Mouse (Mus musculus): ENCODE measurements at regions not wholly inside any gene's neighbourhood (a gene's known extent, or its start where the extent isn't known, plus 50 kb on each side); places are given as distances from the start of the nearest gene placed in this dataset.

- no peak for ATAC-seq (ENCODE audit: low FRiP score)
These were observed 156.7 kb upstream of the Gm5148 start for GRCm38 (mm10) chr3:37881016-37881415.

GRCm38 (mm10) chr3:37879056-37879455 is 154.8 kb upstream of the Gm5148 start:
- no peak overlapping the region for H3K4me2 ChIP-seq
- no peak overlapping the region for H3K4me3 ChIP-seq
- peaks cover 16% of the 10 kb centered on the region; the same call in 1 of the 2 replicates for H3K4me1 ChIP-seq (replicated peaks)
- H3K36me3 ChIP-seq, result no peaks in the 10 kb centered on the region
- 66% methylated on average over 6 of the region's 6 CpGs for WGBS
- no peak overlapping the region for H3K9ac ChIP-seq
- no peaks in the 10 kb centered on the region for H3K9me3 ChIP-seq
- no peak for ATAC-seq (ENCODE audit: low FRiP score)
- H3K27ac ChIP-seq, result no peak overlapping the region
- 0 out of 2 replicates have a peak, but pooled peaks cover 5% of the 10 kb centered on the region for H3K27me3 ChIP-seq

More at GRCm38 (mm10) chr3:37881016-37881415, 156.7 kb upstream of the Gm5148 start:
- Histone ChIP-seq H3K4me3 (no peak overlapping the region), H3K36me3 (no peaks in the 10 kb centered on the region), H3K27me3 (0 out of 2 replicates have a peak, but pooled peaks cover 5% of the 10 kb centered on the region), H3K4me2 (no peak overlapping the region), H3K4me1 (replicated peaks) (peaks cover 5% of the 10 kb centered on the region; the same call in 1 of the 2 replicates), H3K27ac (no peak overlapping the region), H3K9ac (no peak overlapping the region), H3K9me3 (no peaks in the 10 kb centered on the region)
- WGBS, result 84% methylated on average over 2 of the region's 2 CpGs

GRCm38 (mm10) chr3:37876016-37876765 is 151.9 kb upstream of the Gm5148 start:
- WGBS, result 83% methylated on average over 13 of the region's 13 CpGs
- no peaks in the 10 kb centered on the region for H3K36me3 ChIP-seq
- H3K27ac ChIP-seq, result peak overlapping the region; percentile 26; the same call in 1 of the 2 replicates

GRCm38 (mm10) chr3:37875331-37876015 is 151.2 kb upstream of the Gm5148 start:
- 0 out of 2 replicates have a peak overlapping the region, but pooled peaks have one; percentile 13 for H3K27ac ChIP-seq
- 40% methylated on average over 6 of the region's 6 CpGs for WGBS
- ATAC-seq (ENCODE audit: low FRiP score), result peak; percentile 81; the same call in 1 of the 2 replicates

More at GRCm38 (mm10) chr3:37876016-37876765, 151.9 kb upstream of the Gm5148 start:
- ATAC-seq (ENCODE audit: low FRiP score), result no peak
- Histone ChIP-seq H3K4me1 (replicated peaks) (peaks cover 16% of the 10 kb centered on the region; the same call in 1 of the 2 replicates), H3K27me3 (no peaks in the 10 kb centered on the region; the same call in 1 of the 2 replicates), H3K9ac (no peak overlapping the region), H3K4me2 (no peak overlapping the region), H3K4me3 (no peak overlapping the region), H3K9me3 (no peaks in the 10 kb centered on the region)

GRCm38 (mm10) chr3:37874864-37875263 is 150.6 kb upstream of the Gm5148 start:
- H3K4me3 ChIP-seq, result no peak overlapping the region
- H3K4me2 ChIP-seq, result no peak overlapping the region
- ATAC-seq (ENCODE audit: low FRiP score), result no peak
- H3K36me3 ChIP-seq, result no peaks in the 10 kb centered on the region
- H3K4me1 ChIP-seq (replicated peaks), result peaks cover 16% of the 10 kb centered on the region; the same call in 1 of the 2 replicates
- no peaks in the 10 kb centered on the region for H3K9me3 ChIP-seq
- 87% methylated on average over 6 of the region's 6 CpGs for WGBS
- H3K9ac ChIP-seq, result no peak overlapping the region
- H3K27me3 ChIP-seq, result no peaks in the 10 kb centered on the region; the same call in 1 of the 2 replicates
- H3K27ac ChIP-seq, result 0 out of 2 replicates have a peak overlapping the region, but pooled peaks have one; percentile 9

More at GRCm38 (mm10) chr3:37875331-37876015, 151.2 kb upstream of the Gm5148 start:
- Histone ChIP-seq H3K4me2 (no peak overlapping the region), H3K4me1 (replicated peaks) (peaks cover 16% of the 10 kb centered on the region; the same call in 1 of the 2 replicates), H3K9ac (no peak overlapping the region), H3K4me3 (no peak overlapping the region), H3K9me3 (no peaks in the 10 kb centered on the region), H3K36me3 (no peaks in the 10 kb centered on the region), H3K27me3 (no peaks in the 10 kb centered on the region; the same call in 1 of the 2 replicates)

- Histone ChIP-seq H3K4me3 (no peak overlapping the region), H3K27me3 (no peaks in the 10 kb centered on the region; the same call in 1 of the 2 replicates), H3K27ac (no peak overlapping the region), H3K9ac (no peak overlapping the region), H3K4me2 (no peak overlapping the region), H3K36me3 (no peaks in the 10 kb centered on the region), H3K4me1 (replicated peaks) (peaks cover 16% of the 10 kb centered on the region; the same call in 1 of the 2 replicates), H3K9me3 (no peaks in the 10 kb centered on the region)
- 93% methylated on average over 1 of the region's 1 CpGs for WGBS
- no peak for ATAC-seq (ENCODE audit: low FRiP score)
These were observed 150.1 kb upstream of the Gm5148 start for GRCm38 (mm10) chr3:37874346-37874745.

- Histone ChIP-seq H3K4me2 (no peak overlapping the region), H3K9ac (no peak overlapping the region), H3K36me3 (no peaks in the 10 kb centered on the region), H3K4me1 (replicated peaks) (peaks cover 16% of the 10 kb centered on the region; the same call in 1 of the 2 replicates), H3K27me3 (no peaks in the 10 kb centered on the region; the same call in 1 of the 2 replicates), H3K27ac (no peak overlapping the region), H3K9me3 (no peaks in the 10 kb centered on the region), H3K4me3 (no peak overlapping the region)
- 87% methylated on average over 3 of the region's 3 CpGs for WGBS
- ATAC-seq (ENCODE audit: low FRiP score), result no peak
These were observed 148.0 kb upstream of the Gm5148 start for GRCm38 (mm10) chr3:37872329-37872728.

GRCm38 (mm10) chr3:37871076-37871475 is 146.8 kb upstream of the Gm5148 start:
- H3K9ac ChIP-seq, result no peak overlapping the region
- H3K27me3 ChIP-seq, result no peaks in the 10 kb centered on the region; the same call in 1 of the 2 replicates
- H3K36me3 ChIP-seq, result no peaks in the 10 kb centered on the region
- ATAC-seq (ENCODE audit: low FRiP score), result no peak
- H3K4me3 ChIP-seq, result no peak overlapping the region
- peaks cover 12% of the 10 kb centered on the region; the same call in 1 of the 2 replicates for H3K4me1 ChIP-seq (replicated peaks)
- H3K27ac ChIP-seq, result no peak overlapping the region
- WGBS, result 70% methylated on average over 4 of the region's 4 CpGs
- no peak overlapping the region for H3K4me2 ChIP-seq
- no peaks in the 10 kb centered on the region for H3K9me3 ChIP-seq

GRCm38 (mm10) chr3:37868454-37868853 is 144.2 kb upstream of the Gm5148 start:
- no peak for ATAC-seq (ENCODE audit: low FRiP score)
- Histone ChIP-seq H3K4me1 (replicated peaks) (no peaks in the 10 kb centered on the region), H3K9ac (no peak overlapping the region), H3K9me3 (no peaks in the 10 kb centered on the region), H3K4me2 (no peak overlapping the region), H3K27me3 (no peaks in the 10 kb centered on the region; the same call in 1 of the 2 replicates), H3K36me3 (no peaks in the 10 kb centered on the region), H3K27ac (no peak overlapping the region), H3K4me3 (no peak overlapping the region)
- WGBS, result 71% methylated on average over 4 of the region's 4 CpGs

GRCm38 (mm10) chr3:37862756-37863155 is 138.5 kb upstream of the Gm5148 start:
- peaks cover 6% of the 10 kb centered on the region; the same call in 1 of the 2 replicates for H3K4me1 ChIP-seq (replicated peaks)
- no peaks in the 10 kb centered on the region for H3K36me3 ChIP-seq
- no peak overlapping the region for H3K4me2 ChIP-seq
- 90% methylated on average over 9 of the region's 9 CpGs for WGBS
- ATAC-seq (ENCODE audit: low FRiP score), result no peak
- no peak overlapping the region for H3K9ac ChIP-seq
- no peaks in the 10 kb centered on the region for H3K9me3 ChIP-seq
- H3K4me3 ChIP-seq, result no peak overlapping the region
- no peaks in the 10 kb centered on the region for H3K27me3 ChIP-seq
- no peak overlapping the region for H3K27ac ChIP-seq

- no peak overlapping the region for H3K4me2 ChIP-seq
- H3K27ac ChIP-seq, result no peak overlapping the region
- peaks cover 6% of the 10 kb centered on the region; the same call in 1 of the 2 replicates for H3K4me1 ChIP-seq (replicated peaks)
- H3K9me3 ChIP-seq, result no peaks in the 10 kb centered on the region
- no peak for ATAC-seq (ENCODE audit: low FRiP score)
- H3K27me3 ChIP-seq, result no peaks in the 10 kb centered on the region
- H3K36me3 ChIP-seq, result no peaks in the 10 kb centered on the region
- 79% methylated on average over 9 of the region's 9 CpGs for WGBS
- no peak overlapping the region for H3K4me3 ChIP-seq
- no peak overlapping the region for H3K9ac ChIP-seq
These were observed 136.6 kb upstream of the Gm5148 start for GRCm38 (mm10) chr3:37860715-37861461.

Data from hindbrain, embryonic 13.5 days (tissue).